Mouse (Mus musculus): ENCODE measurements around the gene Slc29a1. TPM values are rescaled to one million over a fixed set of nuclear protein-coding genes. Genes with fewer than 3 reads are reported as not detected.
A peak's percentile ranks its signal among the peaks of the same experiment; 100 is the strongest.

The Slc29a1 gene
- total and polyA plus RNA-seq, 3 experiments, result 58.4 to 88.0 (median 72.1) TPM

- Histone ChIP-seq H3K36me3 (replicated peaks in 1 of 2; ENCODE audit: control insufficient read depth in 1 of 2, insufficient read depth in 1 of 2, low read length in 1 of 2) (peaks cover 27 to 48% of the 10 kb centered on the region in 2 experiments), H3K4me2 (ENCODE audit: insufficient read depth, low read depth, poor library complexity, severe bottlenecking) (peak overlapping the region; percentile 55; the same call in 1 of the 2 replicates), H3K9me3 (replicated peaks; ENCODE audit: low read length) (no peaks in the 10 kb centered on the region), H3K79me2 (replicated peaks; ENCODE audit: control insufficient read depth, extremely low read depth, insufficient read depth, poor library complexity, severe bottlenecking) (peaks cover 41% of the 10 kb centered on the region), H3K9ac (ENCODE audit: insufficient read depth, low read depth) (peak overlapping the region; percentile 99), H3K4me1 (ENCODE audit: control insufficient read depth in 1 of 2, insufficient read depth in 2 of 2) (peaks cover 20 to 50% of the 10 kb centered on the region in 2 experiments), H3K27ac (ENCODE audit: insufficient read depth, low read depth) (peak overlapping the region; percentile 99), H3K27me3 (replicated peaks) (no peaks in the 10 kb centered on the region), H3K4me3 (replicated peaks in 1 of 3; ENCODE audit: low read depth in 2 of 3, low read length in 2 of 3, poor library complexity in 1 of 3) (peak overlapping the region; percentile 90 to 100 (median 99))
- in situ Hi-C loops (cut with MboI; ENCODE audit: low pct_ligation_motif_present, low pct_unique_long_range_greater_than_20kb, low sequenced_read_pairs), result loop anchor here (5.0 kb wide), 1 partner anchor 79 kb away; the partner anchor contains the start of gene Spats1
- no peak for DNase-seq (ENCODE audit: extremely low read depth)
- dilution Hi-C loops (cut with MboI; ENCODE audit: extremely low pct_ligation_motif_present, extremely low pct_unique_long_range_greater_than_20kb, low sequenced_read_pairs), result no loop called here
- no peak for TF ChIP-seq TCF12 (IDR thresholded peaks at IDR 0.05; ENCODE audit: low read depth, low read length)
- no peak for TF ChIP-seq KAT2A (IDR thresholded peaks at IDR 0.05; ENCODE audit: insufficient replicate concordance, low read length)
- peak; percentile 91 for TF ChIP-seq CHD1 (IDR thresholded peaks at IDR 0.05; ENCODE audit: low read depth, low read length)
- TF ChIP-seq UBTF (IDR thresholded peaks at IDR 0.05; ENCODE audit: low read depth, low read length), result 0 out of 2 replicates have a peak, but pooled peaks have one; percentile 10
- 0 out of 2 replicates have a peak, but pooled peaks have one; percentile 19 for TF ChIP-seq EP300 (IDR thresholded peaks at IDR 0.05; ENCODE audit: low read length)
- no peak for TF ChIP-seq MYC (IDR thresholded peaks at IDR 0.05; ENCODE audit: low read depth, low read length)
- TF ChIP-seq SIN3A (IDR thresholded peaks at IDR 0.05; ENCODE audit: low read length), result no peak; the same call in 1 of the 2 replicates
These were observed 42.7 kb downstream of the Slc29a1 start for GRCm38 (mm10) chr17:45556514-45557245.

DNA sequence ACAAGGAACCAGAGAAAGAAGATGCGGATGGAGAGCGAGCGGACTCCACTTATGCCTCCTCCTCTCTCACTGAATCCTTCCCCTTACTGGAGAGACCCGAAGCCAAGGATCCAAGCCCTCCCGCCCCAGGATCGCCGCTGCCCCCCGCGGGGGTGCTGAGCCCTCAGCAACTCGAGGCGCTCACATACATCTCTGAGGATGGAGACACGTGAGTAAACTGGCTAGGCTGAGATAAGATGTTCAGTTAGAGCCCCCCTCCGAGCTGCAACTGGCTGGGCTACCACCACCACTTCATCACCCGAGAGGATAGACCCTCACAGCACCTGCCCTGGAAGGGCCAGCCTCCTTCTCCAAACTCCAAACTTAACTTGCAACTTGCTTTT, 43.3 kb downstream of the Slc29a1 start:
- peak overlapping the region; percentile 90 to 100 (median 99) for H3K4me3 ChIP-seq (replicated peaks in 1 of 3; ENCODE audit: low read depth in 2 of 3, low read length in 2 of 3, poor library complexity in 1 of 3)
- peaks cover 25 to 44% of the 10 kb centered on the region in 2 experiments for H3K36me3 ChIP-seq (replicated peaks in 1 of 2; ENCODE audit: control insufficient read depth in 1 of 2, insufficient read depth in 1 of 2, low read length in 1 of 2)
- DNase-seq (ENCODE audit: extremely low read depth), result no peak
- peak overlapping the region; percentile 55; the same call in 1 of the 2 replicates for H3K4me2 ChIP-seq (ENCODE audit: insufficient read depth, low read depth, poor library complexity, severe bottlenecking)
- peaks cover 41% of the 10 kb centered on the region for H3K79me2 ChIP-seq (replicated peaks; ENCODE audit: control insufficient read depth, extremely low read depth, insufficient read depth, poor library complexity, severe bottlenecking)
- TF ChIP-seq IRF4 (IDR thresholded peaks at IDR 0.05; ENCODE audit: low read depth, low read length), result no peak
- TF ChIP-seq ZMIZ1 (IDR thresholded peaks at IDR 0.05; ENCODE audit: low read depth, low read length), result no peak
- 0 out of 2 replicates have a peak, but pooled peaks have one; percentile 13 for TF ChIP-seq MAX (IDR thresholded peaks at IDR 0.05; ENCODE audit: low read length)
- peak; percentile 6; the same call in 1 of the 2 replicates for TF ChIP-seq BHLHE40 (IDR thresholded peaks at IDR 0.05; ENCODE audit: low read depth, low read length)
- H3K4me1 ChIP-seq (ENCODE audit: control insufficient read depth in 1 of 2, insufficient read depth in 2 of 2), result peaks cover 22 to 52% of the 10 kb centered on the region in 2 experiments
- dilution Hi-C loops (cut with MboI; ENCODE audit: extremely low pct_ligation_motif_present, extremely low pct_unique_long_range_greater_than_20kb, low sequenced_read_pairs) (no loop called here), in situ Hi-C loops (cut with MboI; ENCODE audit: low pct_ligation_motif_present, low pct_unique_long_range_greater_than_20kb, low sequenced_read_pairs) (loop anchor here (5.0 kb wide), 1 partner anchor 79 kb away; the partner anchor contains the start of gene Spats1)
- peak overlapping the region; percentile 99 for H3K9ac ChIP-seq (ENCODE audit: insufficient read depth, low read depth)
- H3K9me3 ChIP-seq (replicated peaks; ENCODE audit: low read length), result no peaks in the 10 kb centered on the region
- peak overlapping the region; percentile 99 for H3K27ac ChIP-seq (ENCODE audit: insufficient read depth, low read depth)
- no peaks in the 10 kb centered on the region for H3K27me3 ChIP-seq (replicated peaks)

Data from CH12.LX (cell line).